Mouse (Mus musculus) ES-Bruce4 (cell line): ENCODE measurements at regions not wholly inside any gene's neighbourhood (a gene's known extent, or its start where the extent isn't known, plus 50 kb on each side); places are given as distances from the start of the nearest gene placed in this dataset.

Experiments
- H3K27ac ChIP-seq: 2 replicates; pipeline ENCODE4 v1.5.1; 2012; ENCODE audit warnings: low read length, inconsistent platforms; ENCODE audit not compliant: insufficient read depth
- H3K27me3 ChIP-seq: 2 replicates; pipeline ENCODE4 v1.6.1; 2012; ENCODE audit warnings: mild to moderate bottlenecking, low read length, inconsistent platforms; ENCODE audit not compliant: control insufficient read depth, poor library complexity, insufficient read depth, severe bottlenecking
- H3K36me3 ChIP-seq: 2 replicates; pipeline ENCODE4 v1.6.1; 2012; ENCODE audit warnings: inconsistent platforms, mild to moderate bottlenecking, low read length, moderate library complexity; ENCODE audit not compliant: control insufficient read depth, poor library complexity, insufficient read depth, severe bottlenecking
- H3K4me1 ChIP-seq: one replicate; pipeline ENCODE4 v1.8.1; 2011; ENCODE audit warnings: low read length; ENCODE audit not compliant: control insufficient read depth, insufficient read depth
- H3K4me3 ChIP-seq: 2 replicates; pipeline ENCODE4 v1.5.1; 2011; ENCODE audit warnings: low read depth, mild to moderate bottlenecking, low read length
- H3K9ac ChIP-seq: 2 replicates; pipeline ENCODE4 v1.6.1; 2012; ENCODE audit warnings: low read depth, mild to moderate bottlenecking, inconsistent platforms; ENCODE audit not compliant: poor library complexity, severe bottlenecking
- H3K9me3 ChIP-seq: replicated peaks from 2 replicates; pipeline ENCODE4 v1.6.1; 2012; ENCODE audit warnings: mild to moderate bottlenecking, low read length, inconsistent platforms; ENCODE audit not compliant: control insufficient read depth, poor library complexity, insufficient read depth, severe bottlenecking
- CTCF ChIP-seq: IDR thresholded peaks from one replicate; pipeline ENCODE4 v1.8.1; 2011; ENCODE audit warnings: low read depth, low read length
- EP300 ChIP-seq: IDR thresholded peaks from 2 replicates; pipeline ENCODE4 v1.6.1; 2011; ENCODE audit warnings: low read depth, low read length; ENCODE audit not compliant: insufficient read depth
- POLR2A ChIP-seq: IDR thresholded peaks from one replicate; pipeline ENCODE4 v1.8.1; 2011; ENCODE audit warnings: low read length; ENCODE audit not compliant: insufficient read depth

DNA sequence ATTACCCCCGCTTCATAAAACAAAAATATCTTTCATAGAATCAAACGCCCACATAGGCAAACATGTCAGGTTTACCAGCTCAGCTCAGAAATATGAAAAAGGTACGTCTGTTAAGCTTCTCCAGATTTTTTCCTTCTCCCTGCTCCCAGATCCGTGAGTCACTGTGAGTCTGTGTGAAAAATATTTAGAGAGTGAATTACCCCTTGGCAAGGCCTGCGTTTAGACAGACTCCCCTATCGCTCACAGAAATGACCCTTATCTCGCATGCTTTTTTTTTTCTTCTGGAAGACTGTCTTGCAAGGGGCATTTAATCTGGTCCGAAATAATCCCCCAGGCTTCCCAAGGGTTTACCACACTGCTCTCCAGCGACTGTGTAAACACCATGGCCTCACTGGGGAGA lies 102.4 kb upstream of the Fn1 start:
- TF ChIP-seq CTCF (no peak), POLR2A (no peak), EP300 (no peak)
- no peak overlapping the region for H3K27ac ChIP-seq
- H3K4me3 ChIP-seq: no peak overlapping the region
- H3K36me3 ChIP-seq: no peaks in the 10 kb centered on the region
- H3K4me1 ChIP-seq: no peaks in the 10 kb centered on the region
- H3K27me3 ChIP-seq: no peaks in the 10 kb centered on the region
- H3K9ac ChIP-seq: no peak overlapping the region
- H3K9me3 ChIP-seq: no peaks in the 10 kb centered on the region

DNA sequence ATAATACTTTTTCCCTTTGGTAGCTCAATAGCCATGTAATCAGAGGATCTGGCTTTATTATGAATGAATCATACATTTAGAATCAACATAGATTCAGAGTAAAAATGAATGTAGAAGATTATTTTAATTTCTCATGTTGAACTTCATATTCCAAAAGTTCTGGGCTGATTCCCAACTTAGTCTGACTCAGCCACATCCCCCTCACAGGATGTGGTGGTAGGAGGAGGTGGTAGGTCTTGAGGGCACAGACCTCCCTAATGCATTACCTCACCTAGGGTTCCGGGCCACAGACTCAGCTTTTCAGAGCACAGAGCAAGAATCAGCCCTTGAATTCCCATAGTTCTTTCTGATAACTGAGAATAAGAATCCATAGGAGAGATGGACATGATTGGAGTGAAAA lies 99.4 kb upstream of the Fn1 start:
- H3K4me3 ChIP-seq: no peak overlapping the region
- no peak for TF ChIP-seq POLR2A
- TF ChIP-seq EP300: no peak
- TF ChIP-seq CTCF: no peak
- no peaks in the 10 kb centered on the region for H3K36me3 ChIP-seq
- H3K27me3 ChIP-seq: no peaks in the 10 kb centered on the region
- no peak overlapping the region for H3K27ac ChIP-seq
- H3K9ac ChIP-seq: no peak overlapping the region
- no peaks in the 10 kb centered on the region for H3K4me1 ChIP-seq
- H3K9me3 ChIP-seq: no peaks in the 10 kb centered on the region

DNA sequence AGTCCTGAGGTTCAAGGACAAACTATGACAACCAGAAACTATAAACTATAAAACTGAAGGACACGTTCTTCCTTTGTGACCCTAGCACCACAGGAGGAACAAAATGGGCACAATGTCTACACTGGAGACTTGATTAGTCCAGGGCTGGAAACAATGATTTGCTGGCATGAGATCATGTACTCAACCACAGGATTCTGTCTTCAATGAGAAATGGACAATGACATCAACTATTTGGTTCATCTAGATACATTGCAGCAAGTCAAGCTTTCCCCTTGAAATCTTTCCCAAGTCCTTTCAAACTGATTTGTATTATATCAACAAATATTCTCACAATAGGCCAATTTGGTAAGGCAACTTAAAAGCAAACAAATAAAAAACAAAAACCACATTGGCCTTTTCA lies 98.6 kb upstream of the Fn1 start:
- Histone ChIP-seq H3K4me3 (no peak overlapping the region), H3K9me3 (no peaks in the 10 kb centered on the region), H3K27me3 (no peaks in the 10 kb centered on the region), H3K36me3 (no peaks in the 10 kb centered on the region), H3K4me1 (no peaks in the 10 kb centered on the region), H3K27ac (no peak overlapping the region), H3K9ac (no peak overlapping the region)
- TF ChIP-seq POLR2A: no peak
- no peak for TF ChIP-seq EP300
- TF ChIP-seq CTCF: no peak

DNA sequence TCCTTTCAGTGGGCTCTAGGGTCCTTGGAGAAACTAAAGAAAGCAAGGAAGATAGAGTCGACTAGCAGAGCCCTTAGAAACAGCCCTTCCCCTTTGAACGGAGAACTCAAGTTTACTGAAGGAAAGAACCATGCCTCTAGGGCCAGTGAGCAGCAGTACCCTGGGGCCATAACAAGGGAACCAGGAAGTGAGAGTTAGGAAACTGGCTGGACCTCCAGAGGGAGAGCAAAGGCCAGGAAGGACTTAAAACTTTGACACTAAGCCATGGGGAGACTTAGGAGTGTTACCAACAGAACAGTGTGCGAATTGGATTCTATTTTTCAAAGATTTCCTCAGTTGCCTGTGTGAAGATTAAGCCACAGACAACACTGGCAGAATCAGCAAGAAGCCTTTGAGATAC lies 82.6 kb upstream of the Fn1 start:
- H3K9me3 ChIP-seq: no peaks in the 10 kb centered on the region
- no peak overlapping the region for H3K27ac ChIP-seq
- no peaks in the 10 kb centered on the region for H3K36me3 ChIP-seq
- no peak for TF ChIP-seq CTCF
- no peak for TF ChIP-seq EP300
- no peak for TF ChIP-seq POLR2A
- H3K4me1 ChIP-seq: no peaks in the 10 kb centered on the region
- H3K9ac ChIP-seq: no peak overlapping the region
- H3K4me3 ChIP-seq: no peak overlapping the region
- no peaks in the 10 kb centered on the region for H3K27me3 ChIP-seq

DNA sequence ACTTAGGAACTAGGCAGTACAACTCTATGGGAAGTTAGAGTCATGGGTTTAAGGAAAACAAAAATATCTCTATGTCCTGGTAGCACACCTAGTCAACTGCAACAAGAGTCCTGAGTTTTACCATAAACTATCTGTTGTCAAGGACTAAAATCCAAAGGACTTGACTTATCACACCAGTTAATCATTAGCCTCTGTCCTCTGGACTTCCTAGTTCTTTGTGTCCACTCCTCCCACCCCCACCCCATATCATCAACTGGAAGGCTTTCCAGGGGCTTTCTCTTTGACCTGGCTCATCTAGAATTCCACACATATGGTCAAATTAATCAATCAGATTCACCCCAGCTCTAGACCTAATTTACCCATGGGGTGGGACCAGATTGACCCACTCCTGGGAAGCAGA lies 78.6 kb upstream of the Fn1 start:
- H3K36me3 ChIP-seq: no peaks in the 10 kb centered on the region
- no peak overlapping the region for H3K9ac ChIP-seq
- H3K4me1 ChIP-seq: no peaks in the 10 kb centered on the region
- no peaks in the 10 kb centered on the region; the same call in 1 of the 2 replicates for H3K27me3 ChIP-seq
- no peaks in the 10 kb centered on the region for H3K9me3 ChIP-seq
- TF ChIP-seq CTCF: no peak
- TF ChIP-seq POLR2A: no peak
- no peak for TF ChIP-seq EP300
- H3K27ac ChIP-seq: no peak overlapping the region
- H3K4me3 ChIP-seq: no peak overlapping the region

DNA sequence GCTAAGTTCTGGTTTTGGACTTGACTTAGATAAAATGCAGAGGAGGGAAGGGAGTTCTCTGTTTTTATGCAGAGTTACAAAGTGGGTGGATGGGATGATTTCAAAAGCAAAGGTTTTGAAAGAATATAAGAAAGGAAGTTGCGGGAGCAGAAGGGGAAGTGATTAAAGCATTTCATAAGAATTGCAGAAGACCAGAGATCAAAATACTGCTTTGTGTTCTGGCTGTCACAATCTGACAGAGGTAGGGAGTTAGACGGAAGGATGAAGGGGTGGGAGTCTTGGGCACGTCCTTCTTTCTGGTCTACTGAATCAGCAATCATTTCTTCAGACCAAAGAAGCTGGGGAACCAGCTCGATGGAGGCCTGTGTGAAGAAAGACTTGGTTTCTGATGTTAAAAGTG lies 78.0 kb upstream of the Fn1 start:
- Histone ChIP-seq H3K9ac (no peak overlapping the region), H3K4me3 (no peak overlapping the region), H3K36me3 (no peaks in the 10 kb centered on the region), H3K4me1 (no peaks in the 10 kb centered on the region), H3K27ac (no peak overlapping the region), H3K9me3 (no peaks in the 10 kb centered on the region), H3K27me3 (no peaks in the 10 kb centered on the region; the same call in 1 of the 2 replicates)
- no peak for TF ChIP-seq CTCF
- TF ChIP-seq POLR2A: no peak
- TF ChIP-seq EP300: no peak
